Mouse (Mus musculus) limb, embryonic 11.5 days (tissue): ENCODE results near the gene Ftsj1. TPM values are rescaled to one million over a fixed set of nuclear protein-coding genes. Genes with fewer than 3 reads are reported as not detected.

Experiments used
- ATAC-seq: fragments of 200-750 bp; cut with Nextera tagmentation; 2 replicates; pipeline ENCODE4 v1.8.0; 2017; ENCODE audit warnings: low read depth; ENCODE audit not compliant: insufficient number of reproducible peaks, low FRiP score, low TSS enrichment
- DNase-seq: peaks from one replicate; pipeline ENCODE4 v3.0.0-alpha.2; 2015; ENCODE audit warnings: low spot score
- H3K27ac ChIP-seq: fragments of 300-500 bp; sonication (generic); replicated peaks from 2 replicates; pipeline ENCODE4 v1.5.1; 2014; ENCODE audit warnings: low read depth, mild to moderate bottlenecking, low read length
- H3K27me3 ChIP-seq: fragments of 300-500 bp; sonication (generic); 2 replicates; pipeline ENCODE4 v1.6.1; 2014; ENCODE audit warnings: mild to moderate bottlenecking, low read length, mixed read lengths; ENCODE audit not compliant: control insufficient read depth, insufficient read depth
- H3K36me3 ChIP-seq: fragments of 300-500 bp; sonication (generic); 2 replicates; pipeline ENCODE4 v1.6.1; 2014; ENCODE audit warnings: mild to moderate bottlenecking, low read length, moderate library complexity, mixed read lengths; ENCODE audit not compliant: control insufficient read depth, insufficient read depth
- H3K4me1 ChIP-seq: fragments of 300-500 bp; sonication (generic); 2 replicates; pipeline ENCODE4 v1.6.1; 2014; ENCODE audit warnings: low read length, mixed read lengths; ENCODE audit not compliant: control insufficient read depth, insufficient read depth
- H3K4me2 ChIP-seq: fragments of 300-500 bp; sonication (generic); 2 replicates; pipeline ENCODE4 v1.6.1; 2014; ENCODE audit warnings: low read depth, mild to moderate bottlenecking, moderate library complexity; ENCODE audit not compliant: severe bottlenecking
- H3K4me3 ChIP-seq: fragments of 300-500 bp; sonication (generic); 2 replicates; pipeline ENCODE4 v1.5.1; 2014; ENCODE audit warnings: low read depth, low read length
- H3K9ac ChIP-seq: fragments of 300-500 bp; sonication (generic); 2 replicates; pipeline ENCODE4 v1.6.1; 2014; ENCODE audit warnings: mild to moderate bottlenecking, low read length
- H3K9me3 ChIP-seq: fragments of 300-500 bp; sonication (generic); 2 replicates; pipeline ENCODE4 v1.6.1; 2016; ENCODE audit warnings: low read length; ENCODE audit not compliant: control insufficient read depth
- WGBS: fragments of 180-500 bp; shearing (Covaris S2); extraction: QIAGEN DNeasy Blood & Tissue Kit; methylation state at CpG from one replicate; pipeline ENCODE4 v1.1.7; 2014; 5-methylcytosine and 5-hydroxymethylcytosine counted together
- polyA plus RNA-seq: library from polyadenylated mRNA; unstranded; fragments of >200 nt; fragmentation: Nextera tagmentation; extraction: Ambion mirVana; gene quantifications from 2 replicates; pipeline ENCODE4 v1.2.1, GENCODE M21; 2014

The Ftsj1 gene
- polyA plus RNA-seq, 1 experiment from 2014 or later = 51.2 TPM

- 77% methylated on average over 4 of the region's 4 CpGs for WGBS
- Histone ChIP-seq H3K4me3 (no peak overlapping the region), H3K27ac (no peak overlapping the region), H3K9me3 (no peaks in the 10 kb centered on the region), H3K4me2 (no peak overlapping the region), H3K27me3 (no peaks in the 10 kb centered on the region), H3K9ac (no peak overlapping the region), H3K4me1 (no peaks in the 10 kb centered on the region), H3K36me3 (no peaks in the 10 kb centered on the region)
- DNase-seq = no peak
- no peak for ATAC-seq
These were observed 21.9 kb downstream of the Ftsj1 start for GRCm38 (mm10) chrX:8230272-8230671.

GRCm38 (mm10) chrX:8223473-8223872, 28.7 kb downstream of the Ftsj1 start:
- Histone ChIP-seq H3K27ac (no peak overlapping the region), H3K4me3 (no peak overlapping the region), H3K36me3 (no peaks in the 10 kb centered on the region), H3K9me3 (no peaks in the 10 kb centered on the region), H3K4me2 (no peak overlapping the region), H3K4me1 (no peaks in the 10 kb centered on the region), H3K27me3 (no peaks in the 10 kb centered on the region), H3K9ac (no peak overlapping the region)
- ATAC-seq = no peak
- 85% methylated on average over 7 of the region's 7 CpGs for WGBS
- no peak for DNase-seq

- Histone ChIP-seq H3K9me3 (no peaks in the 10 kb centered on the region), H3K4me2 (no peak overlapping the region), H3K36me3 (no peaks in the 10 kb centered on the region), H3K27ac (no peak overlapping the region), H3K27me3 (no peaks in the 10 kb centered on the region), H3K9ac (no peak overlapping the region), H3K4me3 (no peak overlapping the region), H3K4me1 (no peaks in the 10 kb centered on the region)
- 68% methylated on average over 7 of the region's 7 CpGs for WGBS
- no peak for DNase-seq
- no peak for ATAC-seq
These were observed 29.4 kb downstream of the Ftsj1 start for GRCm38 (mm10) chrX:8222678-8223421.

- no peaks in the 10 kb centered on the region for H3K27me3 ChIP-seq
- H3K27ac ChIP-seq = no peak overlapping the region
- no peaks in the 10 kb centered on the region for H3K9me3 ChIP-seq
- no peak overlapping the region for H3K9ac ChIP-seq
- H3K4me3 ChIP-seq = no peak overlapping the region
- H3K4me2 ChIP-seq = no peak overlapping the region
- DNase-seq = no peak
- no peaks in the 10 kb centered on the region for H3K4me1 ChIP-seq
- ATAC-seq = no peak
- 72% methylated on average over 3 of the region's 3 CpGs for WGBS
- no peaks in the 10 kb centered on the region for H3K36me3 ChIP-seq
These were observed 29.9 kb downstream of the Ftsj1 start for GRCm38 (mm10) chrX:8222296-8222677.

GRCm38 (mm10) chrX:8219651-8220050, 32.6 kb downstream of the Ftsj1 start:
- Histone ChIP-seq H3K4me2 (no peak overlapping the region), H3K36me3 (no peaks in the 10 kb centered on the region), H3K27me3 (no peaks in the 10 kb centered on the region), H3K9ac (no peak overlapping the region), H3K9me3 (no peaks in the 10 kb centered on the region), H3K27ac (no peak overlapping the region), H3K4me1 (no peaks in the 10 kb centered on the region), H3K4me3 (no peak overlapping the region)
- 32% methylated on average over 8 of the region's 8 CpGs for WGBS
- DNase-seq (no peak), ATAC-seq (no peak)

- Histone ChIP-seq H3K9ac (no peak overlapping the region), H3K4me1 (no peaks in the 10 kb centered on the region), H3K4me2 (no peak overlapping the region), H3K27me3 (no peaks in the 10 kb centered on the region), H3K27ac (no peak overlapping the region), H3K4me3 (no peak overlapping the region), H3K36me3 (no peaks in the 10 kb centered on the region), H3K9me3 (no peaks in the 10 kb centered on the region)
- ATAC-seq (no peak), DNase-seq (no peak)
- 63% methylated on average over 2 of the region's 2 CpGs for WGBS
These were observed 34.1 kb downstream of the Ftsj1 start for GRCm38 (mm10) chrX:8218114-8218513.

- no peak for DNase-seq
- no peak for ATAC-seq
- Histone ChIP-seq H3K4me2 (no peak overlapping the region), H3K27me3 (no peaks in the 10 kb centered on the region), H3K27ac (no peak overlapping the region), H3K4me3 (no peak overlapping the region), H3K36me3 (no peaks in the 10 kb centered on the region), H3K9ac (no peak overlapping the region), H3K4me1 (no peaks in the 10 kb centered on the region), H3K9me3 (no peaks in the 10 kb centered on the region)
- WGBS = 41% methylated on average over 6 of the region's 6 CpGs
These were observed 34.8 kb downstream of the Ftsj1 start for GRCm38 (mm10) chrX:8217383-8217782.

- DNase-seq = no peak
- no peak for ATAC-seq
- Histone ChIP-seq H3K27me3 (no peaks in the 10 kb centered on the region), H3K9me3 (no peaks in the 10 kb centered on the region), H3K4me2 (no peak overlapping the region), H3K4me1 (no peaks in the 10 kb centered on the region), H3K4me3 (no peak overlapping the region), H3K36me3 (no peaks in the 10 kb centered on the region), H3K27ac (no peak overlapping the region), H3K9ac (no peak overlapping the region)
- WGBS = 81% methylated on average over 7 of the region's 7 CpGs
These were observed 40.6 kb downstream of the Ftsj1 start for GRCm38 (mm10) chrX:8211490-8212207.
